23 mouse cellular contexts compared by ENCODE assay signal in genomic region chr14:122116200-122116599, GRCm38 (mm10).
"Had no signal": no experiment of that assay in that cellular context is flagged by ENCODE, and none has a peak within 500 bp of the region (broad histone marks: within the 10 kb centered on the region; RNA-seq: fewer than 3 reads in every experiment).

No protein-coding gene starts in this region.

- H3K27ac ChIP-seq: limb, embryonic 12.5 days; limb, embryonic 15.5 days; liver, embryonic 15.5 days; lung, embryonic 15.5 days; midbrain, embryonic 10.5 days; midbrain, embryonic 13.5 days; neural tube, embryonic 12.5 days; neural tube, embryonic 15.5 days; stomach, postnatal 0 days had no signal

- H3K4me3 ChIP-seq: limb, embryonic 12.5 days; limb, embryonic 15.5 days; liver, embryonic 15.5 days; lung, embryonic 15.5 days; megakaryocyte, embryonic 14.5 days; midbrain, embryonic 10.5 days; midbrain, embryonic 13.5 days; neural tube, embryonic 12.5 days; neural tube, embryonic 15.5 days had no signal

- H3K36me3 ChIP-seq: limb, embryonic 15.5 days; lung, embryonic 15.5 days; neural tube, embryonic 12.5 days; neural tube, embryonic 15.5 days had no signal

- ATAC-seq: midbrain, embryonic 13.5 days had no signal

- H3K4me2 ChIP-seq: limb, embryonic 12.5 days; limb, embryonic 15.5 days; liver, embryonic 11.5 days; liver, embryonic 15.5 days; lung, embryonic 15.5 days; midbrain, embryonic 13.5 days; neural tube, embryonic 12.5 days; neural tube, embryonic 15.5 days had no signal

- DNase-seq: kidney, adult 8-10 months; kidney, postnatal 14 days; kidney, postnatal 4 days; left cerebral cortex, postnatal 4 days; lung, adult 18-20 months; lung, postnatal 10 days; lung, postnatal 36 days; right cerebral cortex, adult 18-20 months; right cerebral cortex, postnatal 14 days; right cerebral cortex, postnatal 4 days; thymus, adult 18-20 months; thymus, postnatal 36 days had no signal

- H3K9me3 ChIP-seq: limb, embryonic 12.5 days; limb, embryonic 15.5 days; liver, embryonic 15.5 days; lung, embryonic 15.5 days; megakaryocyte, embryonic 14.5 days; midbrain, embryonic 10.5 days; midbrain, embryonic 13.5 days; neural tube, embryonic 12.5 days; neural tube, embryonic 15.5 days had no signal

- H3K9ac ChIP-seq: limb, embryonic 12.5 days; limb, embryonic 15.5 days; liver, embryonic 15.5 days; lung, embryonic 15.5 days; midbrain, embryonic 13.5 days; neural tube, embryonic 12.5 days; neural tube, embryonic 15.5 days had no signal

- H3K4me1 ChIP-seq: limb, embryonic 12.5 days; limb, embryonic 15.5 days; midbrain, embryonic 10.5 days; neural tube, embryonic 12.5 days; neural tube, embryonic 15.5 days had no signal

- H3K27me3 ChIP-seq: limb, embryonic 12.5 days; limb, embryonic 15.5 days; liver, embryonic 15.5 days; lung, embryonic 15.5 days; megakaryocyte, embryonic 14.5 days; midbrain, embryonic 13.5 days; neural tube, embryonic 12.5 days; neural tube, embryonic 15.5 days had no signal
